Mouse (Mus musculus) MEL (cell line): Measurements from ENCODE around the gene Rnaseh2b. TPM values are rescaled to one million over a fixed set of nuclear protein-coding genes. Genes with fewer than 3 reads are reported as not detected.

Source experiments
- DNase-seq: peaks from one replicate; pipeline ENCODE4 v3.0.0; 2011; ENCODE audit warnings: low read depth, low spot score
- H3K27ac ChIP-seq: 2 replicates; pipeline ENCODE4 v1.5.1; 2012; ENCODE audit warnings: low read depth, mild to moderate bottlenecking, control low read depth, low read length, moderate library complexity; ENCODE audit not compliant: control insufficient read depth
- H3K27me3 ChIP-seq, 2 experiments: fragments of 150-350 bp in 1 of 2; sonication (generic) in 1 of 2; 2 replicates each; pipeline ENCODE4 v1.6.1; 2012; ENCODE audit warnings: low read length in 2 of 2, mild to moderate bottlenecking in 2 of 2, improper control_type of control experiment in 1 of 2, moderate library complexity in 1 of 2; ENCODE audit not compliant: insufficient read depth in 2 of 2, control insufficient read depth in 1 of 2
- H3K36me3 ChIP-seq, 2 experiments: 2 replicates each; pipeline ENCODE4 v1.6.1; 2012 to 2014; ENCODE audit warnings: low read length in 2 of 2, improper control_type of control experiment in 1 of 2, inconsistent platforms in 1 of 2, mild to moderate bottlenecking in 1 of 2; ENCODE audit not compliant: insufficient read depth in 2 of 2, control insufficient read depth in 1 of 2
- H3K4me1 ChIP-seq, 2 experiments: fragments of 150-350 bp in 1 of 2; sonication (generic) in 1 of 2; 2 replicates each; pipeline ENCODE4 v1.6.1; 2012; ENCODE audit warnings: low read length in 2 of 2, improper control_type of control experiment in 1 of 2, mild to moderate bottlenecking in 1 of 2; ENCODE audit not compliant: insufficient read depth in 2 of 2, control insufficient read depth in 1 of 2
- H3K4me3 ChIP-seq, 2 experiments: fragments of 150-350 bp in 1 of 2; sonication (generic) in 1 of 2; 2 replicates each; pipeline ENCODE4 v1.5.1; 2012; ENCODE audit warnings: low read depth in 2 of 2, low read length in 2 of 2, mild to moderate bottlenecking in 2 of 2, moderate library complexity in 2 of 2, control low read depth in 1 of 2, improper control_type of control experiment in 1 of 2; ENCODE audit not compliant: control insufficient read depth in 1 of 2, insufficient read depth in 1 of 2
- H3K79me2 ChIP-seq: 2 replicates; pipeline ENCODE4 v1.6.1; 2012; ENCODE audit warnings: mild to moderate bottlenecking, low read length, moderate library complexity; ENCODE audit not compliant: control insufficient read depth, poor library complexity, insufficient read depth
- H3K9ac ChIP-seq: 2 replicates; pipeline ENCODE4 v1.6.1; 2012; ENCODE audit warnings: low read depth, mild to moderate bottlenecking, control low read depth, low read length, moderate library complexity; ENCODE audit not compliant: control insufficient read depth, poor library complexity, severe bottlenecking
- H3K9me3 ChIP-seq: fragments of 150-350 bp; sonication (generic); replicated peaks from 2 replicates; pipeline ENCODE4 v1.6.1; 2012; ENCODE audit warnings: mild to moderate bottlenecking, low read length, improper control_type of control experiment, moderate library complexity; ENCODE audit not compliant: insufficient read depth
- BHLHE40 ChIP-seq: IDR thresholded peaks from 2 replicates; pipeline ENCODE4 v1.6.1; 2012; ENCODE audit warnings: low read depth, mild to moderate bottlenecking, inconsistent platforms, low read length, improper control_type of control experiment, borderline replicate concordance
- CHD1 ChIP-seq: IDR thresholded peaks from 2 replicates; pipeline ENCODE4 v1.6.1; 2012; ENCODE audit warnings: low read depth, mild to moderate bottlenecking, inconsistent platforms, low read length, improper control_type of control experiment
- EP300 ChIP-seq, 2 experiments: IDR thresholded peaks; 2 replicates each; pipeline ENCODE4 v1.6.1; 2011; ENCODE audit warnings: improper control_type of control experiment in 2 of 2, low read length in 2 of 2, low read depth in 1 of 2, mild to moderate bottlenecking in 1 of 2
- ETS1 ChIP-seq: IDR thresholded peaks from 2 replicates; pipeline ENCODE4 v1.6.1; 2012; ENCODE audit warnings: low read depth, mild to moderate bottlenecking, inconsistent platforms, low read length, improper control_type of control experiment, moderate library complexity
- GABPA ChIP-seq: IDR thresholded peaks from 2 replicates; pipeline ENCODE4 v1.6.1; 2012; ENCODE audit warnings: low read depth, mild to moderate bottlenecking, inconsistent platforms, low read length, improper control_type of control experiment, moderate library complexity
- GATA1 ChIP-seq: IDR thresholded peaks from 2 replicates; pipeline ENCODE4 v1.6.1; 2011; ENCODE audit warnings: low read depth, low read length, improper control_type of control experiment
- HCFC1 ChIP-seq: IDR thresholded peaks from 2 replicates; pipeline ENCODE4 v1.6.1; 2012; ENCODE audit warnings: low read depth, mild to moderate bottlenecking, inconsistent platforms, low read length, improper control_type of control experiment, moderate library complexity
- JUND ChIP-seq: IDR thresholded peaks from 2 replicates; pipeline ENCODE4 v1.6.1; 2011; ENCODE audit warnings: low read depth, mild to moderate bottlenecking, improper control_type of control experiment, low read length
- KAT2A ChIP-seq: conservative IDR thresholded peaks from 2 replicates; pipeline ENCODE4 v1.6.1; 2012; ENCODE audit warnings: low read depth, low read length, improper control_type of control experiment, inconsistent platforms
- MAFK ChIP-seq: IDR thresholded peaks from 2 replicates; pipeline ENCODE4 v1.6.1; 2011; ENCODE audit warnings: low read depth, mild to moderate bottlenecking, low read length, improper control_type of control experiment, borderline replicate concordance
- MAX ChIP-seq: IDR thresholded peaks from 2 replicates; pipeline ENCODE4 v1.6.1; 2011; ENCODE audit warnings: low read length, improper control_type of control experiment
- MXI1 ChIP-seq: IDR thresholded peaks from 2 replicates; pipeline ENCODE4 v1.6.1; 2011; ENCODE audit warnings: mild to moderate bottlenecking, low read depth, low read length, improper control_type of control experiment
- MYB ChIP-seq: IDR thresholded peaks from 2 replicates; pipeline ENCODE4 v1.6.1; 2011; ENCODE audit warnings: mild to moderate bottlenecking, low read depth, low read length, improper control_type of control experiment
- MYC ChIP-seq: IDR thresholded peaks from 2 replicates; pipeline ENCODE4 v1.6.1; 2011; ENCODE audit warnings: low read depth, mild to moderate bottlenecking, low read length, improper control_type of control experiment, moderate library complexity
- NELFE ChIP-seq: IDR thresholded peaks from 2 replicates; pipeline ENCODE4 v1.6.1; 2011; ENCODE audit warnings: low read depth, low read length, improper control_type of control experiment
- POLR2A ChIP-seq, 2 experiments: IDR thresholded peaks; 2 replicates each; pipeline ENCODE4 v1.6.1; 2011 to 2012; ENCODE audit warnings: low read length in 2 of 2, mild to moderate bottlenecking in 2 of 2, control low read depth in 1 of 2, improper control_type of control experiment in 1 of 2, low read depth in 1 of 2, moderate library complexity in 1 of 2; ENCODE audit not compliant: control insufficient read depth in 1 of 2, insufficient read depth in 1 of 2, poor library complexity in 1 of 2
- POLR2AphosphoS5 ChIP-seq: IDR thresholded peaks from 2 replicates; pipeline ENCODE4 v1.6.1; 2012; ENCODE audit warnings: low read depth, borderline replicate concordance, mild to moderate bottlenecking, inconsistent platforms, low read length, moderate library complexity, mixed read lengths
- RCOR1 ChIP-seq: IDR thresholded peaks from 2 replicates; pipeline ENCODE4 v1.6.1; 2012; ENCODE audit warnings: low read depth, mild to moderate bottlenecking, inconsistent platforms, low read length, improper control_type of control experiment
- SIN3A ChIP-seq: IDR thresholded peaks from 2 replicates; pipeline ENCODE4 v1.6.1; 2012; ENCODE audit warnings: low read length, improper control_type of control experiment, inconsistent platforms
- TBP ChIP-seq: IDR thresholded peaks from 2 replicates; pipeline ENCODE4 v1.8.0; 2011; ENCODE audit warnings: low read depth, low read length, improper control_type of control experiment
- TCF12 ChIP-seq: IDR thresholded peaks from 2 replicates; pipeline ENCODE4 v1.6.1; 2014; ENCODE audit warnings: low read depth, mild to moderate bottlenecking, inconsistent platforms, low read length, improper control_type of control experiment, moderate library complexity
- USF1 ChIP-seq: IDR thresholded peaks from 2 replicates; pipeline ENCODE4 v1.6.1; 2014; ENCODE audit warnings: low read depth, mild to moderate bottlenecking, inconsistent platforms, low read length, improper control_type of control experiment, moderate library complexity
- USF2 ChIP-seq, 2 experiments: IDR thresholded peaks; 2 replicates each; pipeline ENCODE4 v1.6.1; 2011 to 2012; ENCODE audit warnings: improper control_type of control experiment in 2 of 2, low read length in 2 of 2, borderline replicate concordance in 1 of 2, inconsistent platforms in 1 of 2, low read depth in 1 of 2, mild to moderate bottlenecking in 1 of 2; ENCODE audit not compliant: insufficient read depth in 1 of 2
- ZMIZ1 ChIP-seq: IDR thresholded peaks from 2 replicates; pipeline ENCODE4 v1.6.1; 2012; ENCODE audit warnings: low read depth, mild to moderate bottlenecking, inconsistent platforms, low read length, improper control_type of control experiment, moderate library complexity
- ZNF384 ChIP-seq: IDR thresholded peaks from 2 replicates; pipeline ENCODE4 v1.6.1; 2012; ENCODE audit warnings: low read depth, mild to moderate bottlenecking, inconsistent platforms, low read length, improper control_type of control experiment
- polyA plus RNA-seq, 2 experiments: library from polyadenylated mRNA; stranded (reverse) in 1 of 2; unstranded in 1 of 2; fragments of >175 nt in 1 of 2; fragments of >200 nt in 1 of 2; gene quantifications; 2 replicates each; pipeline versions ENCODE4 v1.2.1 to v1.2.4; 2012; ENCODE audit warnings: low replicate concordance in 2 of 2, low read depth in 1 of 2; ENCODE audit not compliant: insufficient read length in 2 of 2, insufficient read depth in 1 of 2, missing spikeins in 1 of 2
- total RNA-seq: library from RNA; depleted of rRNA; stranded (reverse); fragments of 300-350 nt; gene quantifications from 2 replicates; pipeline ENCODE4 v1.2.3, GENCODE M21; 2012

Gene Rnaseh2b
- total and polyA plus RNA-seq, 3 experiments = 50.2 to 412 (median 88.2) TPM

- no peak for TF ChIP-seq ZNF384
- no peak for TF ChIP-seq GABPA
- no peak for TF ChIP-seq KAT2A
- TF ChIP-seq EP300 (IDR thresholded peaks at IDR 0.05; ENCODE audit: low read depth in 1 of 2, low read length in 2 of 2) = peak in 1 of 2 experiments; percentile 3; a peak in 1 of 4 replicates
- 0 out of 2 replicates have a peak, but pooled peaks have one; percentile 22 for TF ChIP-seq HCFC1
- TF ChIP-seq MXI1 = peak; percentile 81; the same call in 1 of the 2 replicates
- TF ChIP-seq GATA1 = peak; percentile 59
- TF ChIP-seq MAFK = no peak
- TF ChIP-seq ETS1 = peak; percentile 71; the same call in 1 of the 2 replicates
- TF ChIP-seq ZMIZ1 = no peak
- TF ChIP-seq USF2 (IDR thresholded peaks at IDR 0.05; ENCODE audit: borderline replicate concordance in 1 of 2, insufficient read depth in 1 of 2, low read depth in 1 of 2, low read length in 2 of 2) = no peak
- peak; percentile 30; the same call in 1 of the 2 replicates for TF ChIP-seq NELFE
- TF ChIP-seq SIN3A = peak; percentile 68
- TF ChIP-seq MYB = 0 out of 2 replicates have a peak, but pooled peaks have one; percentile 15
- no peak for TF ChIP-seq CHD1
- peak; percentile 21; the same call in 1 of the 2 replicates for TF ChIP-seq BHLHE40
- peak in 1 of 2 experiments; percentile 58; a peak in 2 of 4 replicates for TF ChIP-seq POLR2A (IDR thresholded peaks at IDR 0.05; ENCODE audit: control insufficient read depth in 1 of 2, insufficient read depth in 1 of 2, low read depth in 1 of 2, low read length in 2 of 2, poor library complexity in 1 of 2)
- TF ChIP-seq USF1 = peak; percentile 54; the same call in 1 of the 2 replicates
- TF ChIP-seq TCF12 = peak; percentile 34; the same call in 1 of the 2 replicates
- 0 out of 2 replicates have a peak, but pooled peaks have one; percentile 4 for TF ChIP-seq RCOR1
- TF ChIP-seq TBP = peak; percentile 88
- TF ChIP-seq POLR2AphosphoS5 = 0 out of 2 replicates have a peak, but pooled peaks have one; percentile 21
- peak; percentile 84 for TF ChIP-seq MAX
- TF ChIP-seq JUND = no peak
- peak; percentile 93; the same call in 1 of the 2 replicates for TF ChIP-seq MYC
- Histone ChIP-seq H3K4me3 (peak overlapping the region; percentile 59 to 70), H3K27me3 (no peaks in the 10 kb centered on the region), H3K9ac (peak overlapping the region; percentile 77), H3K9me3 (no peaks in the 10 kb centered on the region), H3K79me2 (peaks cover 16% of the 10 kb centered on the region), H3K27ac (peak overlapping the region; percentile 95), H3K36me3 (peaks cover 0 to 42% of the 10 kb centered on the region in 2 experiments; a peak in 2 of 4 replicates), H3K4me1 (peaks cover 24 to 26% of the 10 kb centered on the region in 2 experiments)
- peak; percentile 91 for DNase-seq
Measured at GRCm38 (mm10) chr14:62342643-62343144, 50.3 kb downstream of the Rnaseh2b start.
